Mouse (Mus musculus): ENCODE results near the gene Xaf1. TPM values are rescaled to one million over a fixed set of nuclear protein-coding genes. Genes with fewer than 3 reads are reported as not detected.
"Not testable (repeated sequence)": the region's sequence is repeated elsewhere in the genome, so short reads cannot be mapped to it uniquely, and the experiment has no call there.

Gene Xaf1
- total RNA-seq, 2 experiments from 2014 or later = 2.4 to 2.9 TPM

DNA sequence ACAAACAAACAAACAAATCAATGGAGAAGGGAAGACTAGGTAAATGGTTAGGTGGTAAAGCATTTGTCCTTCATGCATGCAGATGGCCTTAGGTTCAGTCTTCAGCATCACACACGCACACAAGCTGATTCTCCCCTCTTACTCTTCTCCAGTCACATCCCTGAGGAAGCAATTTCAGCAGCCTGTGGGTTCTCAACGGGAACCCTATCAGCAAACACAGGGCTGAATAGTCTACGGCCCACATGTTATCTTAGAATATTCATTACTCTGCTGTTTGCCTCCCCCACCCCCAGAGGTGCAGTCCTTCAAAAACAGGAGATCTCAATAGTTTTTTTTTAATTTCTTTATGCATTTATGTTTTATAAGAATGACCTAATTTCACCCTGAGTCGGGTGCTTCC, 9.1 kb downstream of the Xaf1 start:
- DNase-seq (ENCODE audit: low spot score in 2 of 2) = no peak

GRCm38 (mm10) chr11:72311355-72312001, 10.0 kb downstream of the Xaf1 start:
- no peak for DNase-seq (ENCODE audit: low spot score in 2 of 2)

DNA sequence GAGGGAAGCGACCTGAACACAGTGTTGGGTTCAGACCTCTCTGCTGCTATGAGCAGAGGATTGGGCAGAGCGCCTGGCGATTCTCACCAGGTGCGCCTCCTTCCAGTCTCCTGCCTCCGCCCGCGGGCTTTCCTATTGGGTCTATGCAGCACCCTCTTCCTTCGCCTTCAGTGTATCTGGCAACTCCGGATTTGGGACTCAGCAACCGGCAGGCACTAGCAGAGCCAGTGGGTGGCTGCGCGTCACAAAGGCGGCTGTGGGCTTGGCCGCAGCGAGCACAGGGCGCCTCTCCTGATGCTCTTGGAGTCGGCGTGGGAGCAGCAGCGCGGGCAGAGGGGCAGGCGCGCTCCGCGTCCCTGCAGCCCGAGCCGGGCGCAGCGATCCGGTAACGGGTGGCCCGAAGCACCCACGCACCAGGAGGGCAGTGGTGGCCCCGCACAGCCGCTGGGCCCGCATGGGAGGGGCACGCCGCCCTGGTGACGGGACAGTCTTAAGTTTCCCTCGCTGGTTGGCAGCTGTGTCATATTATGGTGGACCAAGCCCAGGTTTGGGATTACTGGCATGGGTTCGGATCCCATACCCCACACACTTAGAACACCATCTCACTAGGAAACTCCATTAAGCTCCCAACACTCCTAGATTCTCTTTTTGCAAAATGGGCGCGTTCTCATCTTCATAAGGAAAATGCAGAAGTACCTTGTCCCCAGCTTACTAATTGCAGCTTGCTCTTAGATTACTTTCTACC, 12.9 kb downstream of the Xaf1 start, which contains the start of gene Fbxo39:
Gene Fbxo39, plus strand, starts transcription at position 294 of the 745 bp plus-strand sequence.
- no peak for DNase-seq (ENCODE audit: low spot score in 2 of 2)

GRCm38 (mm10) chr11:72318026-72318425, 16.6 kb downstream of the Xaf1 start:
- no peak for DNase-seq (ENCODE audit: low spot score in 2 of 2)

- DNase-seq (ENCODE audit: low spot score in 2 of 2) = no peak
Measured at GRCm38 (mm10) chr11:72324431-72324830, 23.0 kb downstream of the Xaf1 start.

DNA sequence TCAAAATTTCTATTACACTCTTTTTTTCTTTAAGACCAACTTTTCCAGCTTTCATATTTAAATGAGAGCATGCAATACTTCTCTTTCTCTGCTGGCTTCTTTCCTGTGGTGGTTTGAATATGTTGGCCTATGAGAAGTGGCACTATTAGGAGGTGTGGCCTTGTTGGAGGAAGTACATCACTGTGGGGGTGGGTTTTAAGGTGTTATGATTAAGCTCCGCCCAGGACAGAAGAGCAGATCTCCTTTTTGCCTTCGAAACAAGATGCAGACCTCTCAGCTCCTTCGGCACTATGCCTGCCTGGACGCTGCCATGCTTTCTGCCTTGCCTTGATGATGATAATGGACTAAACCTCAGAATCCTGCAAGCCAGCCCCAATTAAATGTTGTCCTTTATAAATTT, 24.3 kb downstream of the Xaf1 start:
- no peak for DNase-seq (ENCODE audit: low spot score in 2 of 2)

DNA sequence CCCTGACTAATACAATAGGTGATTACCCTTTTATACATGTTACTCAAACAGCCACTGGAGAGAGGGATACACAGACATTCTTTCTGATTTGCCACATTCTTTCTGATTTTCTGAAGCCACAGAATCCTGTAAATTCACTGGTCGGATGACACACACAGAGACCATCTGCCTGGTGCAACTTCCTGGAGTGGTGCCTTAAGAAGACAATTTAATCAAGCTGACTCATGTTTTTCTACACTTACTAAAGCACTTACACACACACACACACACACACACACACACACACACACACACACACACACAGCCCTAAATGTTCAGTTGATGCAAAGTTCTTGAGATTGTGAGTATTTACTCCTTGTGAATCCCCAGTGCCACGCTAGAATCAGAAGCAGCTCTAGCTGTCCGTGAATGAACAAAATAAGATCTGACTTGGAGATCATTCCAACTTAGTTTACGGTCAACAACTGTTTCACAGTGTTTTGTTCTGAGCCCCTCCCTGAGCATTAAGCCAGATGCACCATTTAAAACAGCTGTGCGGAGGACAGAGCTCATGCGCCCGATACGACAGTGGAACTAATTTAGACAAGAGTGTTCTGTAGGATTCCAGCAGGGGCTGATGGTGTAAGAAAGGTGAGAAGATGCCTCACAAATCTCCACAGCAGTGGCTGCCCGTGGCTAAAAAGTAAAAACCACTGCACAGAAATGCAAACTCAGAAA, 31.7 kb downstream of the Xaf1 start:
- peak in 1 of 2 experiments; percentile 41 for DNase-seq (ENCODE audit: low spot score in 2 of 2)

DNA sequence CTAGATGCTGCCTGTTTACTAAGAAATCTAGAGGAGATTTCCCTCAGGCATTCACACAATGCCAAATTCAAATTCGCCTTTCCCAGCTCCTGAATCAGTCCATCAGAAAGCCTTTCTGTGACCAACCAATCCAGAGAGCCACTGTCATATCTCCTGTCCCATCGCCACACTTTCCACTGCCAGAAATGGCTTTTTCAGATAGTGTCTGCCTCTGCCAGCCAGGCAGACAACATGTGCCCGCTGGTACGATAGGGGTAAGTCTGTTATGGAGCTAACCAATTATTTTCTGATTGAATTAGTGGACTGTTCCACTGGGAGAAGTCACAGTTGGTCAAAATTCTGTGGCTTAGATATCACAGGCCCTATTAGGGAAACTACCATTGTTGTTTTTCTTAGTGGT, 33.2 kb downstream of the Xaf1 start:
- DNase-seq (ENCODE audit: low spot score in 2 of 2) = peak in 1 of 2 experiments; percentile 58

GRCm38 (mm10) chr11:72336726-72337125, 35.3 kb downstream of the Xaf1 start:
- no peak for DNase-seq (ENCODE audit: low spot score in 2 of 2)

- DNase-seq (ENCODE audit: low spot score in 2 of 2) = peak in 1 of 2 experiments; percentile 49
Measured at GRCm38 (mm10) chr11:72338437-72338871, 37.0 kb downstream of the Xaf1 start.

DNA sequence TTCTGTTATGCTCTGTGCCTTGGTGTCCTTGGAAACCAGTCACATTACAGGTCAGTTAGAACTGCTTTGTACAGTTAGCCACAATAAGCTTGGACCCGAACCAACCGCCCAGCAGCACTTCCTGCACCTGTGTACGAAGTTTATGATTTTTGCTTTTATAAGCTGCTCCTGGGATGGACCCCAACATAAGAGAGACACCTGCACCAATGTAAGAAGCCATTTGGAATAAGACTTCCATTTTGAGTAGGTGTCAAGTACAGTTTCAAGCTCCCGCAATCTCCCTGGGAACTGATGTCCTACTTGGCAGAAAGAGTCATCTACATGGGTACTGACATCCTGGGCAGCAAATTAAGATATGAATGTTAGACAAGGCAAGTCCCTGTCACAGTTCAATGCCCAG, 38.3 kb downstream of the Xaf1 start:
- DNase-seq (ENCODE audit: low spot score in 2 of 2) = no peak

DNA sequence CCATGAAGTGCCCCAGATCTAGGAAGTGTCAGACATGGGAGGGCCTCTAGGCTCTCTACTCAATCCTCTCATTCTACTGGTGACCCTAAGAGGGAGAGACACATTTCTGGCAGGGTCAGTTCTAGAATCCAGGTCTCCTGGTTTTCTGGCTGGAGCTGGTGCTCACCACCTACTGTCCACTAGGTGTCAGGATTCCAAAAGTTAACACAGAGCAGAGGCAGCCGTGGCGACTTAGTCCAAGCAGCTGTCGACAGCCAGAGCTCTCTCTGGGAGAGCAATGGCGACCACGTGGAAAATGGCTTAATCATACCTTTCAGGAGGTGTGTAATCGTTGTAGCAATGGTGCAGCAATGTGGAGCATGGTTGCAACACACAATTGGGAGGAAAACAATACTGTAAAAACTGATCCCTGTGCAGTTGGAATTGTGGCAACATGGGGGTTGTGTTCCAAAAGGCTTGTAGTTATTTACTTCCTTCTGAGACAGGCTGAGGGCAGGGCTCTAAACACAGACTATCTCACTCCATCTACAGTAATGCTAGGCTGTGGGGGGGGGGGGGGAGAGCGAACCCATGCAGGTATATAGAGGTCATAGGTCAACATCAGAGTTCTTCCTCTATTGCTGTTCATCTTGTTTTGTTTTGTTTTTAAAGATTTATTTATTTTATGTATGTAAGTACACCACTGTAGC, 41.3 kb downstream of the Xaf1 start:
- peak; percentile 58 to 69 for DNase-seq (ENCODE audit: low spot score in 2 of 2)

DNA sequence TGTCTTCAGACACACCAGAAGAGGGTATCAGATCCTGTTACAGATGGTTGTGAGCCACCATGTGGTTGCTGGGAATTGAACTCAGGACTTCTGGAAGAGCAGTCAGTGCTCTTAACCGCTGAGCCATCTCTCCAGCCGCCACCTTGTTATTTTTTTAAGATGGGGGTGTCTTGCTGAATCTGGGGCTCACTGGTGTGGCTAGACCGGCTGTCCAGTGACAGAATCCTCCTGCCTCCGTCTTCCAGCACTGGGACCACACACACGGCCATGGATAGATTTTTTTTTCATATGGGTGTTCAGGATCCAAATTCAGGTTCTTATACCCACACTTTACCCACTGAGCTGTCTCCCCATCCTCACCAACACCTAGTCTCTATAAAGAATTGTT, 41.8 kb downstream of the Xaf1 start:
- not testable (repeated sequence) for DNase-seq (ENCODE audit: low spot score in 2 of 2)

- no peak for DNase-seq (ENCODE audit: low spot score in 2 of 2)
Measured at GRCm38 (mm10) chr11:72343904-72344303, 42.5 kb downstream of the Xaf1 start.

DNA sequence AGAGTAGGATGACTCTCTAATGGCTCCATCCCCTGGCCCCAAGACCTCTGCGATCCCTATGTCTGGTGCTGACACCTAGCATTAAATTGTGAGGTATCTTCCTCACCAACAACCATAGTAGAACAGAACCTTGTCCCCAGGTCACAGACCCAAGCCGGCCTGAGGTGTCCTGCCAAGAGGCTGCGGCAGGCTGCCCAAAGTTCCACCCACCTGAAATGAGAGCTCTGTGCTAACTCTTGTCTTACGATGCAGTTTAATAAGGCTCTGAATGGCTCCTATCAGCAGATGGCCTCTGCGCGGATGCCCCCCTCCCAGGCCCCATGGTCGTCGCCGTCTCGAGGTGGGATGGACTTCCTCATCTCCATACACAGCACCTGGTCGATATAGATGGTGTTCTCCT, 43.1 kb downstream of the Xaf1 start:
- no peak for DNase-seq (ENCODE audit: low spot score in 2 of 2)

- no peak for DNase-seq (ENCODE audit: low spot score in 2 of 2)
Measured at GRCm38 (mm10) chr11:72348563-72348962, 47.1 kb downstream of the Xaf1 start.

- peak in 1 of 2 experiments; percentile 64 for DNase-seq (ENCODE audit: low spot score in 2 of 2)
Measured at GRCm38 (mm10) chr11:72349016-72349415, 47.6 kb downstream of the Xaf1 start.

- no peak for DNase-seq (ENCODE audit: low spot score in 2 of 2)
Measured at GRCm38 (mm10) chr11:72349652-72350051, 48.2 kb downstream of the Xaf1 start.

DNA sequence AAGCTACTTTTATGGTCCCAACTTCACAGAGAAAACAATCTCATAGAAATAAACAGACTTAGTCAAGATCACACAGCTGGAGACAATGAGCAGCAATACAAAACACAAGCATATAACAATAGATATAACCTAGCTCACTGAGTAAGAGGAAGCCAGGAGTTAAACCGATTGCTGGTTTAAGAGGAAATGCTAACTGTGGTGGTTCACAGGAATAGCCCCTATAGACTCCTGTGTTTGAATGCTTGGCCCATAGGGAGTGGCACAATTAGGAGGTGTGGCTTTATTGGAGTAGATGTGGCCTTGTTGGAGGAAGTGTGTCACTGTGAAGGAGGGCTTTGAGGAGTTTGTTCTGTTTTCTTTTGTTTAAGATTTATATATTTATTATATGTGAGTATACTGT, 50.8 kb downstream of the Xaf1 start:
- DNase-seq (ENCODE audit: low spot score in 2 of 2) = no peak

DNA sequence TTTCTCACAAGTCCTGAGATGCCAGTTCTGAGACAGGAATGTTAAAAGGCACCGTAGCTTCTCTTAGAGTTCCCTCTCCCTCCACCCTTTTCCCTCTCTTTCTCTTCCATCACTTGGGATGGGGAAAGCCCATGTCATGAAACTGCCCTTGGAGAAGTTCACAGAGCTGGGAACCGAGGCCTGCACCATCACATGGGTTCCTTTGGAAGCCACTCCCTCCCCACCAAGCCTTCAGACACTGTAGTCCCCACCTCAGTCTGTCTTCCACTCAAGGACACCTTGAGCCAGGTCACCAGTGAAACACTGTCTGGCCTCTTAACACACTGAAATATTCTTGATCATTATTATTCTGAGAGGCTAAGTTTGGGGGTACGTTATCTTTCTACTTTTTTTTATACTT, 51.8 kb downstream of the Xaf1 start:
- no peak for DNase-seq (ENCODE audit: low spot score in 2 of 2)

- peak; percentile 58 to 66 for DNase-seq (ENCODE audit: low spot score in 2 of 2)
Measured at GRCm38 (mm10) chr11:72354971-72355728, 53.7 kb downstream of the Xaf1 start.

Measured in layer of hippocampus, postnatal 14 days (tissue).